Mouse (Mus musculus): ENCODE data around the gene Ptges3l. TPM values are rescaled to one million over a fixed set of nuclear protein-coding genes. Genes with fewer than 3 reads are reported as not detected.
A peak's percentile ranks its signal among the peaks of the same experiment; 100 is the strongest.
"Not testable (repeated sequence)": the region's sequence is repeated elsewhere in the genome, so short reads cannot be mapped to it uniquely, and the experiment has no call there.

Ptges3l gene
- polyA plus RNA-seq, 1 experiment from 2014 or later, result 11.1 TPM

- peaks cover 38% of the 10 kb centered on the region for H3K4me1 ChIP-seq (ENCODE audit: control insufficient read depth, insufficient read depth, low read length)
- H3K36me3 ChIP-seq (ENCODE audit: control insufficient read depth, insufficient read depth, low read length), result peaks cover 13% of the 10 kb centered on the region
- ATAC-seq, result no peak
- no peak overlapping the region for H3K4me3 ChIP-seq (ENCODE audit: low read length)
- H3K27me3 ChIP-seq (replicated peaks; ENCODE audit: control insufficient read depth, insufficient read depth, low read length), result no peaks in the 10 kb centered on the region
- no peak overlapping the region for H3K4me2 ChIP-seq (ENCODE audit: low read depth, low read length)
- 0 out of 2 replicates have a peak overlapping the region, but pooled peaks have one; percentile 14 for H3K9ac ChIP-seq (ENCODE audit: low read depth, low read length)
- H3K9me3 ChIP-seq (ENCODE audit: control insufficient read depth, low read length), result no peaks in the 10 kb centered on the region
- WGBS, result 53% methylated on average over 6 of the region's 6 CpGs
- peak overlapping the region; percentile 37 for H3K27ac ChIP-seq (ENCODE audit: low read length)
Measured at GRCm38 (mm10) chr11:101459716-101460115, 34.6 kb upstream of the Ptges3l start.

- 88% methylated on average over 12 of the region's 12 CpGs for WGBS
- peaks cover 13% of the 10 kb centered on the region for H3K36me3 ChIP-seq (ENCODE audit: control insufficient read depth, insufficient read depth, low read length)
- no peak overlapping the region for H3K4me3 ChIP-seq (ENCODE audit: low read length)
- H3K4me1 ChIP-seq (ENCODE audit: control insufficient read depth, insufficient read depth, low read length), result peaks cover 30% of the 10 kb centered on the region
- H3K27me3 ChIP-seq (replicated peaks; ENCODE audit: control insufficient read depth, insufficient read depth, low read length), result no peaks in the 10 kb centered on the region
- no peak for ATAC-seq
- no peak overlapping the region for H3K4me2 ChIP-seq (ENCODE audit: low read depth, low read length)
- no peak overlapping the region for H3K9ac ChIP-seq (ENCODE audit: low read depth, low read length)
- no peak overlapping the region for H3K27ac ChIP-seq (ENCODE audit: low read length)
- H3K9me3 ChIP-seq (ENCODE audit: control insufficient read depth, low read length), result no peaks in the 10 kb centered on the region
Measured at GRCm38 (mm10) chr11:101458217-101458616, 33.1 kb upstream of the Ptges3l start.

GRCm38 (mm10) chr11:101457631-101458030 is 32.5 kb upstream of the Ptges3l start:
- Histone ChIP-seq H3K36me3 (ENCODE audit: control insufficient read depth, insufficient read depth, low read length) (peaks cover 13% of the 10 kb centered on the region), H3K4me2 (ENCODE audit: low read depth, low read length) (no peak overlapping the region), H3K9me3 (ENCODE audit: control insufficient read depth, low read length) (no peaks in the 10 kb centered on the region), H3K27ac (ENCODE audit: low read length) (no peak overlapping the region), H3K9ac (ENCODE audit: low read depth, low read length) (no peak overlapping the region), H3K27me3 (replicated peaks; ENCODE audit: control insufficient read depth, insufficient read depth, low read length) (no peaks in the 10 kb centered on the region), H3K4me3 (ENCODE audit: low read length) (no peak overlapping the region), H3K4me1 (ENCODE audit: control insufficient read depth, insufficient read depth, low read length) (peaks cover 27% of the 10 kb centered on the region)
- WGBS, result 89% methylated on average over 9 of the region's 9 CpGs
- no peak for ATAC-seq

- 68% methylated on average over 7 of the region's 7 CpGs for WGBS
- H3K4me1 ChIP-seq (ENCODE audit: control insufficient read depth, insufficient read depth, low read length), result peaks cover 24% of the 10 kb centered on the region
- ATAC-seq, result no peak
Measured at GRCm38 (mm10) chr11:101455627-101456026, 30.5 kb upstream of the Ptges3l start.

GRCm38 (mm10) chr11:101454702-101455101 is 29.6 kb upstream of the Ptges3l start:
- ATAC-seq, result no peak
- Histone ChIP-seq H3K4me2 (ENCODE audit: low read depth, low read length) (no peak overlapping the region), H3K9me3 (ENCODE audit: control insufficient read depth, low read length) (no peaks in the 10 kb centered on the region), H3K27me3 (replicated peaks; ENCODE audit: control insufficient read depth, insufficient read depth, low read length) (no peaks in the 10 kb centered on the region), H3K4me1 (ENCODE audit: control insufficient read depth, insufficient read depth, low read length) (peaks cover 20% of the 10 kb centered on the region), H3K27ac (ENCODE audit: low read length) (no peak overlapping the region), H3K9ac (ENCODE audit: low read depth, low read length) (no peak overlapping the region), H3K36me3 (ENCODE audit: control insufficient read depth, insufficient read depth, low read length) (peaks cover 7% of the 10 kb centered on the region), H3K4me3 (ENCODE audit: low read length) (no peak overlapping the region)
- WGBS, result 68% methylated on average over 6 of the region's 6 CpGs

More at GRCm38 (mm10) chr11:101455627-101456026, 30.5 kb upstream of the Ptges3l start:
- Histone ChIP-seq H3K36me3 (ENCODE audit: control insufficient read depth, insufficient read depth, low read length) (peaks cover 7% of the 10 kb centered on the region), H3K27ac (ENCODE audit: low read length) (0 out of 2 replicates have a peak overlapping the region, but pooled peaks have one; percentile 7), H3K9me3 (ENCODE audit: control insufficient read depth, low read length) (no peaks in the 10 kb centered on the region), H3K27me3 (replicated peaks; ENCODE audit: control insufficient read depth, insufficient read depth, low read length) (no peaks in the 10 kb centered on the region), H3K9ac (ENCODE audit: low read depth, low read length) (no peak overlapping the region), H3K4me3 (ENCODE audit: low read length) (no peak overlapping the region), H3K4me2 (ENCODE audit: low read depth, low read length) (no peak overlapping the region)

GRCm38 (mm10) chr11:101452093-101452774 is 27.1 kb upstream of the Ptges3l start:
- no peak overlapping the region for H3K9ac ChIP-seq (ENCODE audit: low read depth, low read length)

GRCm38 (mm10) chr11:101451536-101451935 is 26.4 kb upstream of the Ptges3l start:
- peak overlapping the region; percentile 9; the same call in 1 of the 2 replicates for H3K27ac ChIP-seq (ENCODE audit: low read length)

More at GRCm38 (mm10) chr11:101452093-101452774, 27.1 kb upstream of the Ptges3l start:
- Histone ChIP-seq H3K36me3 (ENCODE audit: control insufficient read depth, insufficient read depth, low read length) (no peaks in the 10 kb centered on the region), H3K27me3 (replicated peaks; ENCODE audit: control insufficient read depth, insufficient read depth, low read length) (no peaks in the 10 kb centered on the region), H3K4me3 (ENCODE audit: low read length) (no peak overlapping the region), H3K4me2 (ENCODE audit: low read depth, low read length) (peak overlapping the region; percentile 25; the same call in 1 of the 2 replicates), H3K4me1 (ENCODE audit: control insufficient read depth, insufficient read depth, low read length) (peaks cover 21% of the 10 kb centered on the region), H3K9me3 (ENCODE audit: control insufficient read depth, low read length) (no peaks in the 10 kb centered on the region), H3K27ac (ENCODE audit: low read length) (peak overlapping the region; percentile 53)
- whole genome bisulfite sequencing, result 59% methylated on average over 10 of the region's 10 CpGs
- ATAC-seq, result peak; percentile 58

GRCm38 (mm10) chr11:101450394-101450793 is 25.3 kb upstream of the Ptges3l start:
- 82% methylated on average over 3 of the region's 3 CpGs for WGBS
- H3K27ac ChIP-seq (ENCODE audit: low read length), result no peak overlapping the region
- peaks cover 19% of the 10 kb centered on the region for H3K4me1 ChIP-seq (ENCODE audit: control insufficient read depth, insufficient read depth, low read length)
- H3K27me3 ChIP-seq (replicated peaks; ENCODE audit: control insufficient read depth, insufficient read depth, low read length), result no peaks in the 10 kb centered on the region
- H3K9me3 ChIP-seq (ENCODE audit: control insufficient read depth, low read length), result no peaks in the 10 kb centered on the region
- ATAC-seq, result no peak
- no peak overlapping the region for H3K4me3 ChIP-seq (ENCODE audit: low read length)
- no peak overlapping the region for H3K4me2 ChIP-seq (ENCODE audit: low read depth, low read length)
- no peaks in the 10 kb centered on the region for H3K36me3 ChIP-seq (ENCODE audit: control insufficient read depth, insufficient read depth, low read length)
- no peak overlapping the region for H3K9ac ChIP-seq (ENCODE audit: low read depth, low read length)

More at GRCm38 (mm10) chr11:101451536-101451935, 26.4 kb upstream of the Ptges3l start:
- Histone ChIP-seq H3K36me3 (ENCODE audit: control insufficient read depth, insufficient read depth, low read length) (no peaks in the 10 kb centered on the region), H3K4me2 (ENCODE audit: low read depth, low read length) (no peak overlapping the region; the same call in 1 of the 2 replicates), H3K4me3 (ENCODE audit: low read length) (no peak overlapping the region), H3K9me3 (ENCODE audit: control insufficient read depth, low read length) (no peaks in the 10 kb centered on the region), H3K27me3 (replicated peaks; ENCODE audit: control insufficient read depth, insufficient read depth, low read length) (no peaks in the 10 kb centered on the region), H3K9ac (ENCODE audit: low read depth, low read length) (no peak overlapping the region), H3K4me1 (ENCODE audit: control insufficient read depth, insufficient read depth, low read length) (peaks cover 21% of the 10 kb centered on the region)
- 88% methylated on average over 10 of the region's 10 CpGs for WGBS
- no peak for ATAC-seq

- not testable (repeated sequence) for H3K9ac ChIP-seq (ENCODE audit: low read depth, low read length); H3K9me3 ChIP-seq (ENCODE audit: control insufficient read depth, low read length); ATAC-seq; H3K4me2 ChIP-seq (ENCODE audit: low read depth, low read length); H3K27me3 ChIP-seq (replicated peaks; ENCODE audit: control insufficient read depth, insufficient read depth, low read length); H3K36me3 ChIP-seq (ENCODE audit: control insufficient read depth, insufficient read depth, low read length); H3K4me3 ChIP-seq (ENCODE audit: low read length); H3K27ac ChIP-seq (ENCODE audit: low read length)
- H3K4me1 ChIP-seq (ENCODE audit: control insufficient read depth, insufficient read depth, low read length), result peaks cover 20% of the 10 kb centered on the region
- 75% methylated on average over 4 of the region's 4 CpGs for WGBS
Measured at GRCm38 (mm10) chr11:101449596-101449995, 24.5 kb upstream of the Ptges3l start.

Measured in intestine, embryonic 16.5 days (tissue).